Mouse (Mus musculus) liver, adult (tissue): Measurements from ENCODE around the gene Tmem178b.

Source experiments
- GATA4 ChIP-seq: IDR thresholded peaks from 2 replicates; pipeline ENCODE4 v1.6.1; 2014; ENCODE audit warnings: mild to moderate bottlenecking, low read length; ENCODE audit not compliant: insufficient replicate concordance

Tmem178b gene

DNA sequence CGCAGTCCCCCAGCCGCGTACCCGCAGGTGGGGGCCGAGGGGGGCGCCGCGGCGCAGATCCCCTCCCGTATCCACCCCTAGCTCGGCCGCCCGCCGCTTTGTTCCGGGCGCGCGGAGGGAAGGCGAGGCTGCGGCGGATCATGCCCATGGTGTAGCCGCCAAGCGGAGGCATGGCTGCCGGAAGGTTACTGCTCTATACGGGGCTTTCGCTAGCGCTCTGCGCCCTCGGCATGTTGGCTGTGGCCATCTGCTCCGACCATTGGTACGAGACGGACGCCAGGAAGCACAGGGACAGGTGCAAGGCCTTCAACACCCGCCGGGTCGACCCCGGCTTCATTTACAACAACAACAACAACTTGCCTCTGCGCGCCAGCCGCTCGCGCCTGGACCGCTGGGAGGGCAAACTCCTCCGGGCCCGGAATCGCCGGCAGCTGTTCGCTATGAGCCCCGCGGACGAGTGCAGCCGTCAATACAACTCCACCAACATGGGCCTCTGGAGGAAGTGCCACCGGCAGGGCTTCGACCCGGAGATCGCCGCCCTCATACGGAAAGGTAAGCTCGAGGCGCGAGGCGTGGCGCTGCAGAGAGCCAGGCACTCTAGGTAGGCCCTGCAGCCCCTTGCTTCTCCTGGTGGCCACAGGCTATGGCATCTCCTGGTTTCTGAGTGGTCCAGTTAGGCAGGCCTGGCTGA, at the start of gene Tmem178b:
TSS of gene Tmem178b (plus strand) at position 371 of the 691 bp plus-strand sequence.
- TF ChIP-seq GATA4: no peak

GRCm38 (mm10) chr6:39828736-39829135, 44.3 kb upstream of the Tmem178b start:
- TF ChIP-seq GATA4: no peak

DNA sequence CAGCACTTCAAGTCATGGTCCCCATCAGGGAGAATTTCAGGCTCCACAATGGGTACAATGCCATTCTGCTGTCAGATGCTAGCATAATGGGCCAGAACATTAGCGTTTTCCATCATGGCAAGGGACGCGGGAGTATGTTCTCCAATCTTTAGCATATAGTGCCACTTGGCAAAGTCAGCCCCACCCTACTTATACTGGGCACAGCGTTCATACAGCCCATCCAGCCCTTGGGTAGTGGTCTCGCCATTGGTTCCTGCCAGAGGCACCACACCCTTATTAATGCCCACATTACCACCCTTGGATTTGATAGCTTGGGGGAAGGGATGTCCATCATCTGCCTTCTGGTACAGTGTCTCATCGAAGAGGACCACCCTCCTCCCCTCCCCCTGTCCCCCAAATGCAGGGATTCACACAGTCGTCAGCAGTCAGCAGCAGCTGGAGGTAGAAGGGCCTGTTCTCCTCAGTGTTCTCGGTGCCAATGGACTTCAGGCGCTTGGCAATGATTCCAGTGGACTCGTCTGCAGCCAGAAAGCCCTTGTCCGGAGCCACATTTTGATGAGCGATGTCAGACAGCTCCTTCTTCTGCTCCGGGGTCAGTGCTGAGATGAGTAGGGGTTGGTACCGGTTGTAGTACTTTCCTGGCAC, 29.3 kb upstream of the Tmem178b start:
- no peak for TF ChIP-seq GATA4

DNA sequence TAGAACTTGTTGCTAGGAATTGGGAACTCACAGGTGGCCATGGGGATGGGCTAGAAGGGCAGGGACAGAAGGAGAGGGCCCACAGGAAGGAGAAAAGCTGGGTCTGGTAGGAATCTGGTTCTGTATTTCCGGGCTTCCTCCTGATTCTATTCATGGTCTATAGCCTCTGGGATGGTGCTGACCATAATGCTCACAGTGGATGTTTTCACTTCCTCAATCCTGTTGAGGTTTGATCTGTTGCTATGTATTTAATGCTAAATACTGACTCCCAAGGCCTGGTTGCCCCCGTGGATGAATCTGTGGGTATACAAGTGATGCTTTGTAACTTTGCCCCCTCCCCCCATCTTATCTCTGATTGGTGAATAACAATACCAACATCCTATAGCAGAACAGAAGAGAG, 25.5 kb upstream of the Tmem178b start:
- no peak for TF ChIP-seq GATA4

GRCm38 (mm10) chr6:39848766-39849165, 24.3 kb upstream of the Tmem178b start:
- TF ChIP-seq GATA4: no peak

DNA sequence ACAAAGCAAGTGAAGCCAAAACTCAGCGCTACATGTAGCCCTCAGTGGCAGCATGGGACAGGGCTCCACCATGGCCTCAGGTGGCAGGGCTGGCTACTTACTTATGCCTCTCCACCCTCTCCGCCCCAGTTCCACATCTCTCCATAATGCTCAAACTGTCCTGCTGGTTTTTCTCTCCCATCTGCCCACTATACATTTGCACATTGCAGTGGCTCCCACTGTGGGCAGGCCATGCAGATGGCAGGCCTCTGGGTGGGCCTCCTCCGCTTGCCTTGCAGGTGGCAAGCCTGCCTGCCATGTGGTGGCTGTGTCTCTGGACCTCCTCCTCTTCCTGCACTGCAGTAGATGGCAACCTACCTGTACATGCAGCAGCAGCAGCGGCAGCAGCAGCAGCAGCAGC, 23.4 kb upstream of the Tmem178b start:
- TF ChIP-seq GATA4: no peak

- TF ChIP-seq GATA4: no peak
Measured at GRCm38 (mm10) chr6:39870271-39871135, 2.6 kb upstream of the Tmem178b start.

GRCm38 (mm10) chr6:39871381-39872305, 1.4 kb upstream of the Tmem178b start:
- TF ChIP-seq GATA4: no peak

DNA sequence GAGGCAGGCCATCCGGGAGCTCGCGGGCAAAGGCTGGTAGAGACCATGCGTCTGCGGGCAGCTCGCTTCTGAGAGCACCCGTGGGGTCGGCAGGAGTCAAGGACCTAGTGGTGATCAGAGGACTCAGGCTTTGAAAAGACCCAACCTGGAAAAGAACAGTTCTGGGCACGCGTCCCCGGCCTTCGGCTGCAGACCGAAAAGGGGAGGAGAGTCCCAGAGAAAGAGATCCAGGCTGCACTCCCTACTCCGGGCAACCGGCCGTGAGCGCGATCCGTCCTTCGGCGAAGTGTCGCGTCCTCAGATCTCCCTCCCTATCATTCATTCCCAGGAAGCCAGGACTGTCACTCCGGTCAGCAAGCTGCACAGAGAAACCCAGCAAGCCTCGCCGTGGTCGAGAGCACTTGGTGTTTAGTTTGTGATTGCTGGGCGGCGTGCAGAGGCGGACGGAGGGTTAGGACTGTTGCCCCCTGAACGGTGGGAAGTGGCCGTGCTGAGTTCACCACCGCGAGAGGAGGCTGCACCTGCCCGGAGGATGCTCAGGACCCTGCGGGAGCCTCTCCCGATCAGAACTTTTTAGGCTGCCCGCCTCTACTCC, 668 bp upstream of the Tmem178b start:
- no peak for TF ChIP-seq GATA4

DNA sequence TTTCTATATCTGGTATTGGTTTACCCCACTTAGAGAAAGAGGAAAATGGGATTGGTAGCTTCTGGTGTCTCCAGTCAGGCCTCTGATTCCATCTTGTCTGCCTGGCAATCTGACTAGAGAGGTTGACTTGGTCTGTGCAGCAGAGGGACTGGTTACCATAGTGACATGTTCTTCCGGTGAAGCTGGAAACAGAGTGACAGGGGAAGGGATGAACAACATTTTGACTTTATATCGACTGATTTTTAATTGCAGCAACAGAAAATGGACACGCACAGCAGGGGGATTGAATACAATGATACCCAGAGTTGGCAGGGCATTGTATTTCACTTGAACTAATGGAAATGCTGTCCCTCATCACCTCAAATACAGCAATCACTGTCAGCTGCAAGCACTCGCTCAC, 2.1 kb downstream of the Tmem178b start:
- TF ChIP-seq GATA4: no peak

DNA sequence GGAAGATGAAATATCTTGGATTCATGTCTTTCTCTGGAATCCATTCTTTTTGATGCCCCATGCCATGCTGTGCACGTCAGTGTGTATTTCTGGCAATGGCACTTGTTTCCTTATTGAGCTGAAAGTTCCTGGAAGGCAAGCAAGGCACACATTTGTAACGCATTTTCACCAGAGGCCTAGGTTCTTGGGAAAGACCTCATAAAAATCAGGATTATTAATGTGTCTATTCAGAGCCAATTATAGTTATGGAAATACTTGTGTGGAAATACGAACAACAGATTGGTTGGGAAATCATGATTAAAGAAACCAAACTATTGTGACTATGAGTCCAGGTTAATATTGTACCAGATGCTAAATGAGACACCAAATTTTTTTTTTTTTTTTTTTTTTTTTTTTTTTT, 3.4 kb downstream of the Tmem178b start:
- TF ChIP-seq GATA4: no peak

- no peak for TF ChIP-seq GATA4
Measured at GRCm38 (mm10) chr6:39890811-39891210, 17.7 kb downstream of the Tmem178b start.

- TF ChIP-seq GATA4: no peak
Measured at GRCm38 (mm10) chr6:39896500-39896899, 23.4 kb downstream of the Tmem178b start.

DNA sequence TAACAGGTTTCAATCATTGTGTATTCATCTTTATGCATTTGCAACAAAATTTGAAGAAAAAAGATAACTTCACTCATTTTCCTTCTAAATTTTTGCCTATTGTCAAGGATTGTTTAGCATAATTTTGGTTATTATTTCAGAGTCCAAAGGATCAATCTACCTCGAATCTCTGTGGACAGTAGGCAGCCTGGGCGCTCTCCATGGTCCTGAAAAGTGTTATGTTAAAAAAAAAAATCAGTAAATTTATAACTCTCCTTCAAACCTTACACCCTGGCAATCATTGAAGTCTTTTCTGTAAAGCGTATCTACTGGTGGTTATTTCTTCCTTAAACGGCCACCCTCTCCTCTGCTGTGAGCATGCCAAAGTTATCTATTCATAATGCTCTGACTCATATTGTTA, 26.2 kb downstream of the Tmem178b start:
- no peak for TF ChIP-seq GATA4
